Mouse (Mus musculus) CH12.LX (cell line): ENCODE measurements around the gene B3gat3.

Experiments used
- CHD2 ChIP-seq: IDR thresholded peaks from 2 replicates; pipeline ENCODE4 v1.6.1; 2011; ENCODE audit warnings: low read length, improper control_type of control experiment
- ELF1 ChIP-seq: IDR thresholded peaks from 2 replicates; pipeline ENCODE4 v1.6.1; 2014; ENCODE audit warnings: low read depth, mild to moderate bottlenecking, inconsistent platforms, low read length, improper control_type of control experiment
- USF1 ChIP-seq: IDR thresholded peaks from 2 replicates; pipeline ENCODE4 v1.6.1; 2014; ENCODE audit warnings: low read depth, mild to moderate bottlenecking, inconsistent platforms, low read length, improper control_type of control experiment
- ZNF384 ChIP-seq: IDR thresholded peaks from 2 replicates; pipeline ENCODE4 v1.6.1; 2012; ENCODE audit warnings: low read depth, low read length, improper control_type of control experiment, inconsistent platforms

GRCm38 (mm10) chr19:8962256-8962655 is 42.1 kb downstream of the B3gat3 start:
- TF ChIP-seq USF1 (no peak), ELF1 (no peak), ZNF384 (no peak), CHD2 (no peak)
